Mouse (Mus musculus) mature B cell (primary cell): Measurements from ENCODE around the gene Cx3cl1.

Experiments
- in situ Hi-C: fragments of 300-500 bp; cut with MboI; formaldehyde crosslinking; loops from 2 replicates; pipeline ENCODE4 v1.14.3; 2019

The Cx3cl1 gene

GRCm38 (mm10) chr8:94801293-94802095 lies 29.7 kb downstream of the Cx3cl1 start:
- in situ Hi-C loops = no loop called here

GRCm38 (mm10) chr8:94802375-94802774 lies 30.6 kb downstream of the Cx3cl1 start:
- in situ Hi-C loops = no loop called here

- in situ Hi-C loops = no loop called here
These were observed 31.7 kb downstream of the Cx3cl1 start for GRCm38 (mm10) chr8:94803551-94803950.

DNA sequence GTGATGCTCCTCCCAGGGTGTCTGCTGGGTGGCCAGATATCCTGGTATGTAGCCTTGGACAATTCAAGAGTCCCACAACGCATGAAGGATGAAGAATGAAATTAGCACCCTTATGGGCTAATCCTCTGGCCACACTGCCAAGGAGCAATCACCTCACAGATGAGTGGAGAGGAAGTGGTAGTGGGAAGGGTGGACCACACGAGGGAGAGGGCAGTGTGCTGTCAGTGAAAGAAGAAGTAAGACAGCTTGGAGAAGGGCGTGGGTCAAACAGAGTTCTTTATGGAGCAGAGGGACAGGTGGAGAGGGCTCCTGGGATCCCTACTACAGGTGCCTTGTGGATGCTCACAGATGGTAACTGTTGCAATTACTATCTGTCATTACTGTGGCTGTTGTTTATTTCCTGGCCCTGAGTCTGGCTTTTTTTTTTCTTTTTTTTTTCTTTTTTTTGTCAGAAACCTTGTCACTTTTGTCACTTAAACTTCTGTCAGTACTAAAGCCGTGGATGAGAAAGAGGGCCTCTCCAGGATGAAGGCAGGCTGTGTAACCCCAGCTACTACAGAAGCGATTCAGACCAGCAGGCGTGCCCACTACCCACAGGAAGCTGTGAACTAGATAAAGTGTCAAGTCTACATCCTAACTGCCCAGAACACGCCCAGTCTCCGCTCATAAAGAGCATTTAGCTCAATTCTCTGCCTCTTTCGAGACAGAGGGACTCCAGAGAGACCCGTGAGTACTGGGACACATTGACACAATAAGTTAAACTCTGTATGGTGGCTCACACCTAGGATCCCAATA lies 32.9 kb downstream of the Cx3cl1 start:
- in situ Hi-C loops = no loop called here

GRCm38 (mm10) chr8:94805811-94806210 lies 34.0 kb downstream of the Cx3cl1 start:
- in situ Hi-C loops = no loop called here

DNA sequence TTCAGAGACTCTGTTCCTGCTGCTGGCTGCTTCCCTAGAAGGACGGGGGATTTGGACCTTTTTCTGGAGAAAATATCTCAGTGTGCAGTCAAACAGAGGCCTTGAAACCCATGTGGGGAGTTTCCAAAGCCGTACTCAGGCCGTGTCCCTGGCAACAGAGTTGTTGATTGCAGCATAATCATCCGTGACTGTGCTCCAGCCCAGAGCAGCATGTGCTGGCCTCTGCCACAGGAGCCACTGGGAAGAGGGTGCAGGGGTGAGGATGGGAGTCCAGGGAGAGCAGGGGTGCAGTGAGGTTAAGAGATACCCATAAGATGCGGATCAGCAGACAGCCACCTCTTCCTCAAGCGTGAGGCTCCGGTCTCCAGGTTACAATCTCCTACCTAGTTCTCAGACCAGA lies 35.7 kb downstream of the Cx3cl1 start:
- in situ Hi-C loops = no loop called here

DNA sequence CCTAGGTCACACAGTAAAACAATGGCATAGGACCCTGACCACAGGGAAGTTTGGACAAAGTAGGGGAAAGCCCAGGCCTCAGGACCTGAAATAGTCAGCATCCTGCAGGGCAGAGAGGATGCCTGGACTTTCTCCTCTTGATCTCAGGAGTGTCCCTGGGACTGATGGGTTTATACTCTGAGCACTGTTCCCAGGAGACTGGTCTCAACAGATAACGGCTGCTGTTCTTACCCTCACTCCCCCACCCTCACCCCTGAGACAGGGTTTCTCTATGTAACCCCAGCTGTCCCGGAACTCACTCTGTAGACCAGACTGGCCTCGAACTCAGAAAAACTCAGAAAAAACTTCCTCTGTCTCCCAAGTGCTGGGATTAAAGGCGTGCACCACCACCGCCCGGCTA lies 36.6 kb downstream of the Cx3cl1 start:
- in situ Hi-C loops = no loop called here

GRCm38 (mm10) chr8:94810153-94810552 lies 38.3 kb downstream of the Cx3cl1 start, which contains the start of gene Ccl17:
TSS of gene Ccl17 (plus strand) at chr8:94810453.
- in situ Hi-C loops = no loop called here

DNA sequence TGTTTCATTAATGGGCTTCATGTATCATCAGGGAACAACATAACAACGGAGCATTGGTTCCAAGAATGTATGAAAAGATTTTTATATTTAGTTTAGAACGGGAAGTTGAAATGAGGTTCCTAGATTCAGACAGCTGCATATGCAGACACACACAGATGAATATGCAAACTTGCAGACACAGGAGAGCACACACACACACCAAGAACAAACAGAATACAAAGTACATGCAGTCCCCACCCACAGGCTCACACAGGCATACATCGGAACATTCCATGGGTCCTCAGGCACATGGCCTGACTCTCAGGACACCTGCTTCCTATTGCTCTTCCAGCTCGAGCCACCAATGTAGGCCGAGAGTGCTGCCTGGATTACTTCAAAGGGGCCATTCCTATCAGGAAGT lies 39.0 kb downstream of the Cx3cl1 start:
- in situ Hi-C loops = no loop called here

GRCm38 (mm10) chr8:94811654-94812053 lies 39.8 kb downstream of the Cx3cl1 start:
- in situ Hi-C loops = no loop called here

DNA sequence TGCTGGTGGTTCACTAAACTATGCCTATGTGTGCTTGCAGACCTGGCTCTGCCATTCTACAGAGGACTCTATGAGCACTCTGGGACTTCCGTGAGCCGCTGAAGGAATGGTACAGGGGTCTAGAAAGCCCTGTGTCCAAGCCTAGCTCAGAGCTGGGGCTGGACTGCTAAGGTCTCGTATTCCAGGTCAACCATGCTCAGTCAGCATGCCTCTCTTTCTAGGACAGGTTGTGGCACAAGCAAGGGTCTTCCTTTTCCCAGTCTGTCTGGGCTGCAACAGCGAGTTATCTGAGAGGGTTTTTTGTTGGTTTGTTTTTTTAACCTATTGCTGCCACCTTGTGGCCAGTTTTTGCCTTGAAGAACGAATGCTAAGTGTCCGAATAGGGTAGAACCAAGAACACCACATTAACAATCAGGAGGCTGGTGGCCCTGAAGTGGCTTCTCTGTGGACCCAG lies 40.9 kb downstream of the Cx3cl1 start:
- in situ Hi-C loops = no loop called here

DNA sequence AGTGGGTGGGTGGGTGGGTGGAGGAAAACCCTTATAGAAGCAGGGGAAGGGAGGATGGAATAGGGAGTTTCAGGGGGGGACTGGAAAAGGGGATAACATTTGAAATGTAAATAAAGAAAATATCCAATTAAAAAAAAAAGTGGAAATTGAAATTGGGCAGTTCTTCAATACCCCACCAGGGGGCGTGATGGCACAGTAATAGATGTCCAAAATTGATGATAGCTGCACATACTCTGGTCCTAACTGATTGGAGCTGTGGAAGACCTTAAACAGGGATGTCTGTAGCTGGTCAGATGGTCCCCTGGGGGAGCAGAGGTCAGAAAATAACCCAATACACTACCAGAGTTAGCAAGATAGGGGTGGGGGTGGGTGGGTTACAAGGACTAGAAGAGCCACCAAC lies 42.7 kb downstream of the Cx3cl1 start:
- in situ Hi-C loops = no loop called here

DNA sequence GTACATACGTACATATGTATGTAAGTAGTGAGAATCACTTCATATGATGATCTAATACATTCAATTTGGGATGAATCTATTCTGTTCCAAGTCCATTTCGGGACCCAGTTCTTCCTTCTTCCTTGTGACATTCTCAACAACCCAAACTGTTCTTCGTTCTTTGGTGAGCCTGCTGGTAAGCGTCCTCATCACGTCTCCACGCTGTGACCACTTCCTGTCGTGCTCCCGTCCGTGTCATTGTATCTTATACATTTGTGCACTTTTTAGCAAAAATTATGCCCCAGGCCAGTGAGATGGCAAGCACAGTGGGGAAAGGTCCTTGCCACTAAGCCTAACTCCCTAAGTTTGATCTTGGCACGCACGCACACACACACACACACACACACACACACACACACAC lies 46.1 kb downstream of the Cx3cl1 start:
- in situ Hi-C loops = loop anchor here (5.0 kb wide), 1 partner anchor 116 kb away; no protein-coding TSS in a partner anchor

GRCm38 (mm10) chr8:94819671-94820179 lies 47.9 kb downstream of the Cx3cl1 start:
- in situ Hi-C loops = loop anchor here (5.0 kb wide), 1 partner anchor 117 kb away; no protein-coding TSS in a partner anchor

DNA sequence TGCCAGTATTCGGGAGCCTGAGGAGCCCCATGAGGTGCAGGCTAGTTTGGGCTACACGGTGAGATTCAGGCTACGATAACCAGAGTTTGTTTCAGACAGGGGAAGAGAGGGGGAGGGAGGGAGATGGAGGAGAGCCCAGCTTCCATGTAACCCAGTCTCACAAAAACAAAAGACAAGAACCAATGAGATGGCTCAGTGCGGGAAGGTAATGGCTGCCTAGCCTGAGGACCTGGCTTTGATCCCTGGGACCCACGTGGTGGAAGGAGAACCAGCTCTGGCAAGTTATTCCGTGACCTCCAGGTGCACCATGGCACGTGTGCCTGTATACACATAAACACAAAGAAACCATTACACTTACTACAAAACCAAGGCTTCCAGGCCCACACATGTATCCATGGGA lies 48.7 kb downstream of the Cx3cl1 start:
- in situ Hi-C loops = no loop called here

DNA sequence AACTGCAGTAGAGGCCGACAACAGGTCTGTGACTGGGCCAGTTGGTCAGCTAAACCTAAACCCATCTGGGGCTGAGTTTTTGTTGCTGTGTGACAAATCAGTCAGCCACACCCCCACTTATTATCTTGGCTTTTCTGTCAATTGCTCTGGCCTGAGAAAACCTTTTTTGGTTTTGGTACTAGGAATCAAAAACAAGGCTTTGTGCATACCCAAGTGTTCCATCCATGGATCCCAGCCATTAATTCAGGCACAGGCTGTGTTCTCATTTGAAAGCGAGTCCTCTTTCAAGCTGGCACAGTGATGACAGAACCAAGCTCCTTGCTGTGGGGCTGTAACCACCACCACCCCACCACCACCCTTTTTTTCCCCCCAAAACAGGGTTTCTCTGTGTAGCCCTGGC lies 49.6 kb downstream of the Cx3cl1 start:
- in situ Hi-C loops = no loop called here

- in situ Hi-C loops = no loop called here
These were observed 51.1 kb downstream of the Cx3cl1 start for GRCm38 (mm10) chr8:94822637-94823560.

- in situ Hi-C loops = no loop called here
These were observed 53.4 kb downstream of the Cx3cl1 start for GRCm38 (mm10) chr8:94825170-94825569.

DNA sequence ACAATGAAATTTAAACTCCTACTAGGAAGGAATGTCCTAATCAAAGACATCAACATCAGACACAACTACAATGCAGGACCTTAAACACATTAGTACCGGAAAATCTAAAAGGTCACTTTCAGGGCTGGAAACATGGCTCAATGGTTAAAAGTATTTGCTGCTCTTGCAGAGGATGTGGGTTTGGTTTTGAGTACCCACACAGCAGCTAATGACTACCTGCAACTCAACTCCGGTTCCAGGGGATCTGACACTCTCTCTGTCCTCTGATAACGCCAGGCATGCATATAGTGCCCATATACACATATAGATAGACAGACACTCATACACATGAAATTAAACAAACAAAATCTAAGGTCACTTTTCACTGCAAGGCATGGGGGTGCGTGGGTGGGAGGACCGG lies 54.4 kb downstream of the Cx3cl1 start:
- in situ Hi-C loops = no loop called here

- in situ Hi-C loops = no loop called here
These were observed 56.5 kb downstream of the Cx3cl1 start for GRCm38 (mm10) chr8:94828284-94828683.
